Mouse (Mus musculus): ENCODE results near the gene Oas1a. TPM values are rescaled to one million over a fixed set of nuclear protein-coding genes. Genes with fewer than 3 reads are reported as not detected.
"Not testable (repeated sequence)": the region's sequence is repeated elsewhere in the genome, so short reads cannot be mapped to it uniquely, and the experiment has no call there.

Oas1a gene
- polyA plus RNA-seq (2015; fragmentation: Nextera tagmentation; extraction: Ambion mirVana) = 1.8 and 2.3 TPM in 2 replicates

DNA sequence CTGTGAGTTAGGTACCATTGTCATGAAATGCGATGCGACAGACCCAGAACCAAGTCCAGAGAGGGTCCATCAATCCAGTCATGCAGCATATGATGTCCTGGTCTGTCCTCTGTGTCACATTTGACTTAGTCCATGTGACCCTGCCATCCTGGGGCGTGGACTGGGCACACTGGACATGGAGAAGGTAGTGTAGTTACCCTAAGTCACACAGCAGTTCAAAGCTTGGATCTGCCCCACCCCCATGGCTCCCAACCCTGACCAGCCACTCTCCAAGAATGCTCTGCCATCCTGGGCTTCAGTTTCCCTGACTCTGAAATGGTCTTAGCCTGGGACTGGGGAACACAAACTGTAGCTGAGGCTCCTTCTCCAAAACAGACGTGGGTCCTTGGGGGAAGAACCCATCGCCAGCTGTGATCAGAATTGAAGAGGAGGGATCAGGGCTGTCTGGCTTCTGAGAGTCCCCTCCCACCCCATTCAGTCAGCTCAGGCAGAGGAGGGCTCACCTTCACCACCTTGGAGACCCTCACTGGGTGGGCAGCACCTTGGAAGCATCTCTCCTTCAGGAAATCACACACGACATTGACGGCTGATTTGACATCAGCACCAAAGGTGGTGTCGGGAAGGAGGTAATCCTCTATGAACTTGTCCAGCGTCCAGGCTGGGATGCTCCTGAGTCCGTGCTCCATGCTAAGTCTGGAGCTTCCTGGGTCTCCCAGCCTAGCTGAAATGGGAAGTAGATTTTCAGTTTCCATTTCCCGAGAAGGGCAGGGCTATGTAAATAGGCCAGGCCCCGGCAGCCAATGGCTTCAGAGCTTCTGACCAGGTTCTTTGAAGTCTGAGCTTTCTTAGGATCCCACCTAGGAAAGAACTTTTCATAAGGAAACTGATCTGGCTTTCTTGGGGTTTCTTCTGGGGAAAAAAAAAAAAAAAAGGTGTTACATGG, at the start of gene Oas1a:
Oas1a (minus strand) TSS at position 731 of the 943 bp plus-strand sequence.
- H3K27ac ChIP-seq (ENCODE audit: low read length); H3K4me2 ChIP-seq (replicated peaks; ENCODE audit: low read depth, low read length); H3K4me3 ChIP-seq (ENCODE audit: low read length); H3K4me1 ChIP-seq (ENCODE audit: insufficient read depth, low read length); H3K27me3 ChIP-seq (ENCODE audit: insufficient read depth, low read length); ATAC-seq (ENCODE audit: low FRiP score, low TSS enrichment); H3K9ac ChIP-seq (replicated peaks; ENCODE audit: low read length); H3K9me3 ChIP-seq (ENCODE audit: low read length); H3K36me3 ChIP-seq (ENCODE audit: insufficient read depth, low read length): not testable (repeated sequence)
- WGBS = 33% methylated on average over 8 of the region's 12 CpGs

DNA sequence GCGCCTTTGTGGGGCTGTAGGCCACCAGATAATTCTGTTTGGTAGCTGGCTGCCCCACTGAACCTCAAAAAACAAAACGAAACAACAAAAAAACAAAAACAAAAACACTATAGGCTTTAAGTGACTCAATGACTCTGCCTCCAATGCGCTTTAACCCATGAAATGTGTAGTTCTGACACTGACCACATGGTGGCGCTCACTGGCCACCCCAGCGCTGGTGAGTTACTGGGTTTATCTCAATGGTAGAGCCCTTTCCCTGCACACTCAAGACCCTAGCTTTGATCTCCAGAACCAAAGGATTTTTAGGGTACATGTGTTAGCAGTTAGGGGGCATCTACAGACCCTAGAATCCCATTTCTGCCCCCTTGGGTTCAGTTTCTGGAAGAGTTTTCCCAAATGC, 46.7 kb upstream of the Oas1a start:
- Histone ChIP-seq H3K4me2 (replicated peaks; ENCODE audit: low read depth, low read length) (no peak overlapping the region), H3K9me3 (ENCODE audit: low read length) (no peaks in the 10 kb centered on the region), H3K4me1 (ENCODE audit: insufficient read depth, low read length) (no peaks in the 10 kb centered on the region), H3K9ac (replicated peaks; ENCODE audit: low read length) (no peak overlapping the region), H3K27me3 (ENCODE audit: insufficient read depth, low read length) (no peaks in the 10 kb centered on the region), H3K36me3 (ENCODE audit: insufficient read depth, low read length) (no peaks in the 10 kb centered on the region), H3K4me3 (ENCODE audit: low read length) (no peak overlapping the region), H3K27ac (ENCODE audit: low read length) (no peak overlapping the region)
- ATAC-seq (ENCODE audit: low FRiP score, low TSS enrichment) = no peak
- WGBS = 17% methylated on average over 5 of the region's 5 CpGs

DNA sequence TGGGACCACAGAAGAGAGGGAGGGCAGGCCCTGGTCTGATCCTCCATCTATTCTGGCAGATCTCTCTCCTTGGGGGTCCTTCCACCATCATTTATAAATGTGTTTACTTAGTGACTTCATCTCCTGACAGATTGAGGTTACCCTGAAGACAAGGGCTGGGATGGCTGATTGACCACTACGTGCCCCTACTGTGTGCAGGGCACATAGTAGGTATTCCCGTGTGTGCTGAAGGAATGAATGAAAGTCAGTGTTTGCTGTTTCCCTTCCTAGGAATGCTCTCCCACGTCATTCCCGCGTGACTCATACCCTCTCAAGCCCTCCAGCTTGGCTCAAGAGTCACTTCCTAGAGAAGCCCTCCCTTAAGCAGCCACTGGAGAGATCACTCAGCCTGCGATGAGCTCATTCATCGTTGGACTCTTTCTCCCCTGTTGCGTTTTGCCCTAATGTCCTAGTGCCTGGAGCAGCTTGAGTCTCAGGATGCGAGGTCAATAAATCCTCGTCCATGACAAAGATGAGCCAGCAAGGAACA, 45.0 kb upstream of the Oas1a start:
- 66% methylated on average over 10 of the region's 10 CpGs for WGBS
- no peaks in the 10 kb centered on the region for H3K4me1 ChIP-seq (ENCODE audit: insufficient read depth, low read length)

DNA sequence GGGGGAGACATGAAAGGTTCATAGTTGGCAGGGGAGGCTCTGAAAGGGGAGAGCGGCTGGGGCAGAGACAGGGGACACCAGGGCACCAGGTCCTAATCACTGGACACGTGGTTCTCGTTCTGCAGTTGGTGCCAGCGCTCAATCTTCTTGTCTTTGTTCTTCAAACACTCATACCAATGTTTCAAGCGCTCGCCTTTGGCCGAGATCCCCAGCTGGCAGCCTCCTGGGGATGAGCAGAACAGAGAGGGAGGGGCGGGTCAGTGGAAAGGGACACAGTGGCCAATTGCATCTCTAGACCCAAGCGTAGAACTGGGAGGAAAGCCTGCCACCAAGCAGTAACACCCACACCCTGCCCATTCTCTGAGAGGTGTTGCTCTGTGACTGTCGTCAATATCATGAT, 34.8 kb upstream of the Oas1a start:
- no peak overlapping the region for H3K4me3 ChIP-seq (ENCODE audit: low read length)
- no peak for ATAC-seq (ENCODE audit: low FRiP score, low TSS enrichment)
- H3K9me3 ChIP-seq (ENCODE audit: low read length) = no peaks in the 10 kb centered on the region
- H3K4me2 ChIP-seq (replicated peaks; ENCODE audit: low read depth, low read length) = no peak overlapping the region
- H3K9ac ChIP-seq (replicated peaks; ENCODE audit: low read length) = no peak overlapping the region
- H3K36me3 ChIP-seq (ENCODE audit: insufficient read depth, low read length) = no peaks in the 10 kb centered on the region
- no peak overlapping the region for H3K27ac ChIP-seq (ENCODE audit: low read length)
- no peaks in the 10 kb centered on the region for H3K27me3 ChIP-seq (ENCODE audit: insufficient read depth, low read length)
- H3K4me1 ChIP-seq (ENCODE audit: insufficient read depth, low read length) = no peaks in the 10 kb centered on the region
- 67% methylated on average over 10 of the region's 10 CpGs for WGBS

More for the DNA sequence above, 45.0 kb upstream of the Oas1a start:
- Histone ChIP-seq H3K27me3 (ENCODE audit: insufficient read depth, low read length) (no peaks in the 10 kb centered on the region), H3K9me3 (ENCODE audit: low read length) (no peaks in the 10 kb centered on the region), H3K9ac (replicated peaks; ENCODE audit: low read length) (no peak overlapping the region), H3K36me3 (ENCODE audit: insufficient read depth, low read length) (no peaks in the 10 kb centered on the region), H3K27ac (ENCODE audit: low read length) (no peak overlapping the region), H3K4me3 (ENCODE audit: low read length) (no peak overlapping the region), H3K4me2 (replicated peaks; ENCODE audit: low read depth, low read length) (no peak overlapping the region)
- ATAC-seq (ENCODE audit: low FRiP score, low TSS enrichment) = no peak

DNA sequence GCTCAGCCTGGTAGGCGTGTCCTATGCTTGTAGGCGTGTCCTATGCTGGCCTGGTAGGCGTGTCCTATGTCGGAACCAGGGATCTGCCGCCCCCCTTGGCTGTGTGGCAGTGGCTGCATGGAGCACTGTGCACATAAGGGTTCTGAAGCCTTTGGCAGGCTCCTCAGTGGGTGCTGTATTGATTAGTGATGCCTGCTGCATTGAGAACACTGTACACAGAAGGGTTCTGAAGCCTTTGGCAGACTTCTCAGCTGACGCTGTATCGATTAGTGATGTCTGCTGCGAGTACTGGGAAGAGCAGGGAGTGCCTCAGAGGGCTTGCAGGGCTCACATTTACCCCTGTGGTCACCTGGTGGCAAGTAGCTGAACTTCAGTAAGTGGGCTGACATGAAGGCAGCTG, 31.3 kb upstream of the Oas1a start:
- Histone ChIP-seq H3K4me3 (ENCODE audit: low read length) (no peak overlapping the region), H3K9me3 (ENCODE audit: low read length) (no peaks in the 10 kb centered on the region), H3K27me3 (ENCODE audit: insufficient read depth, low read length) (no peaks in the 10 kb centered on the region), H3K27ac (ENCODE audit: low read length) (no peak overlapping the region), H3K9ac (replicated peaks; ENCODE audit: low read length) (no peak overlapping the region), H3K4me2 (replicated peaks; ENCODE audit: low read depth, low read length) (no peak overlapping the region), H3K4me1 (ENCODE audit: insufficient read depth, low read length) (no peaks in the 10 kb centered on the region), H3K36me3 (ENCODE audit: insufficient read depth, low read length) (no peaks in the 10 kb centered on the region)
- ATAC-seq (ENCODE audit: low FRiP score, low TSS enrichment) = no peak; the same call in 1 of the 2 replicates
- WGBS = 51% methylated on average over 8 of the region's 8 CpGs

DNA sequence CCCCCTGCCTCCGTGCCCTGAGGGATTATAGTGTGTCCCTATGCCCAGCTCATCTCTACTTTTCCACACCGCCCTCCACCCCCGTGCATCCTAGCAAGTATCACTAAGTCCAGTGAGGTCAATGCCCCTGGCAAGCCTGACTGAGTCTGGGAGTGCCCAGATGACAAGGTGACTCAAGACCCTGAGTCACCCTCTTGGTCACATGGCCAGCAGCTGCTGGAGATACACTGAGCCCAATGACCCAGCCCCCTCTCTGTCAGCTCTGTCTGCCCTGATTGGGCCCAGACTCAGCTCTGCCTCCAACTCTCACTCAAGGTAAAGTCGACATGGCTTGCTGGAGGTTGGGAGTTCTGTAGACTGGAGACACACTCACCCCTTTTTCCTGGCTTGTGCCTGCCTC, 30.5 kb upstream of the Oas1a start:
- Histone ChIP-seq H3K4me1 (ENCODE audit: insufficient read depth, low read length) (no peaks in the 10 kb centered on the region), H3K27ac (ENCODE audit: low read length) (no peak overlapping the region), H3K4me2 (replicated peaks; ENCODE audit: low read depth, low read length) (no peak overlapping the region), H3K9ac (replicated peaks; ENCODE audit: low read length) (no peak overlapping the region), H3K27me3 (ENCODE audit: insufficient read depth, low read length) (no peaks in the 10 kb centered on the region), H3K4me3 (ENCODE audit: low read length) (no peak overlapping the region), H3K36me3 (ENCODE audit: insufficient read depth, low read length) (no peaks in the 10 kb centered on the region), H3K9me3 (ENCODE audit: low read length) (no peaks in the 10 kb centered on the region)
- WGBS = 64% methylated on average over 4 of the region's 4 CpGs
- no peak for ATAC-seq (ENCODE audit: low FRiP score, low TSS enrichment)

DNA sequence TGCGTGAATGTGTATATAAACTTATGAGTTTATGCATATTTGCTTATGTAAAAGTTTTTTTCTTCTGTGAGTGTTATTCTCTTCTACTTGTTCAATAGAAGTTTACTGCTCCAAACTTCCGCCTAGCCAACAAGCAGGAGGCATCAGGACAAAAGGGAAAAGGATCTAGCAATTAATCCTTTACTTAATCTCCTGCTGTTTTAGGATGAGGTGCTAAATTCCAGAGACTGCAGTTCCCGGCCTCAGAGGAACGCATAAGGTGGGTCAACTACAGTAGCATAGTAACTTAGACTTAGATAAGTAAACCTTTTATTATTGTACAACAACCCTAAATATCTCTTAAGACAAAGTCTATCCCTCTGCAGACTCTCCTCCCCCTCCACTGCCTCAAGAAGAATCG, 26.6 kb upstream of the Oas1a start:
- H3K36me3 ChIP-seq (ENCODE audit: insufficient read depth, low read length) = no peaks in the 10 kb centered on the region
- no peak overlapping the region for H3K27ac ChIP-seq (ENCODE audit: low read length)
- no peaks in the 10 kb centered on the region for H3K27me3 ChIP-seq (ENCODE audit: insufficient read depth, low read length)
- H3K4me1 ChIP-seq (ENCODE audit: insufficient read depth, low read length) = no peaks in the 10 kb centered on the region
- no peak overlapping the region for H3K9ac ChIP-seq (replicated peaks; ENCODE audit: low read length)
- H3K4me3 ChIP-seq (ENCODE audit: low read length) = no peak overlapping the region
- WGBS = 19% methylated on average over 4 of the region's 5 CpGs
- no peaks in the 10 kb centered on the region for H3K9me3 ChIP-seq (ENCODE audit: low read length)
- no peak for ATAC-seq (ENCODE audit: low FRiP score, low TSS enrichment)
- no peak overlapping the region for H3K4me2 ChIP-seq (replicated peaks; ENCODE audit: low read depth, low read length)

DNA sequence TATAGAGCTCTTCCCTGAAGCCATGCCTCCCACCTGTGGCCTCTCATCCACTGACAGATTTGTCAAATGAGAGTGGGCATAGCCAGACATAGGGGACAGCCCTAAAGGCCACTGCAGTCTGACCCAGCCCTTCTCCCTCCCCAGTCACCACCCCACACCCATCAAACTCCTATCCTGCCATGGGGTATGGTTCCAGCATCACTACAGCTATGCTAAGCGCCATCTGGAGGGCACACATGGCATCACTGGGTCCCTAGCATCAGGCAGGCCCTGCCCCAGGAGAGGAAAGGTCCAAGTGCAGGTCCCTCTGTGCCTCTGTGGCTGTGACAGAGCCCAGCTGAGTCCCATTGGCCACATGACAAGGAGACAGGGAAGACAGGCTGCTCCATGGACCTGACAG, 19.7 kb upstream of the Oas1a start:
- H3K9me3 ChIP-seq (ENCODE audit: low read length) = no peaks in the 10 kb centered on the region
- H3K27ac ChIP-seq (ENCODE audit: low read length) = no peak overlapping the region
- ATAC-seq (ENCODE audit: low FRiP score, low TSS enrichment) = no peak
- 13% methylated on average over 1 of the region's 1 CpGs for WGBS
- no peaks in the 10 kb centered on the region for H3K4me1 ChIP-seq (ENCODE audit: insufficient read depth, low read length)
- H3K4me3 ChIP-seq (ENCODE audit: low read length) = no peak overlapping the region
- H3K9ac ChIP-seq (replicated peaks; ENCODE audit: low read length) = no peak overlapping the region
- H3K4me2 ChIP-seq (replicated peaks; ENCODE audit: low read depth, low read length) = no peak overlapping the region
- H3K36me3 ChIP-seq (ENCODE audit: insufficient read depth, low read length) = no peaks in the 10 kb centered on the region
- no peaks in the 10 kb centered on the region for H3K27me3 ChIP-seq (ENCODE audit: insufficient read depth, low read length)

DNA sequence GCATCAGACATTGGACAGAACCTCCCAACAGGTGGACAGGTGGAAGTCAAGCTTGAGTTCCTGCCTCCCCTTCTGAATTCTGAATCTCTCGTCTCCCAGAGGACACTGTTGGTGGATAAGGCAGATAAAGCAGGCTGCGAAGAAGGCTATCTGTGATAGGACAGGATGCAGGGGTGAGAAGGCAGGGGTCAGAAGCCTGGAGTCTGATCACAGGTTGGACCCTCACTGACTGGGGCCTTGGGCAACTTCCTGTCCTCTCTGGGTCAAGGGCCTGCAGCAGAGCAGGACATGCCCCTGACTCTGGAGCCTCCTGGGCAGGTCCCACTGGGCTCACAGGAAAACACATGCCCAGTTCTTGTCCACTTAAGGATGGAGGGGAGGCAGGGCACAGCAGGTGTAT, 19.0 kb upstream of the Oas1a start:
- 58% methylated on average over 2 of the region's 2 CpGs for WGBS
- not testable (repeated sequence) for ATAC-seq (ENCODE audit: low FRiP score, low TSS enrichment); H3K27ac ChIP-seq (ENCODE audit: low read length); H3K36me3 ChIP-seq (ENCODE audit: insufficient read depth, low read length); H3K9ac ChIP-seq (replicated peaks; ENCODE audit: low read length); H3K9me3 ChIP-seq (ENCODE audit: low read length); H3K4me3 ChIP-seq (ENCODE audit: low read length); H3K27me3 ChIP-seq (ENCODE audit: insufficient read depth, low read length); H3K4me1 ChIP-seq (ENCODE audit: insufficient read depth, low read length); H3K4me2 ChIP-seq (replicated peaks; ENCODE audit: low read depth, low read length)

DNA sequence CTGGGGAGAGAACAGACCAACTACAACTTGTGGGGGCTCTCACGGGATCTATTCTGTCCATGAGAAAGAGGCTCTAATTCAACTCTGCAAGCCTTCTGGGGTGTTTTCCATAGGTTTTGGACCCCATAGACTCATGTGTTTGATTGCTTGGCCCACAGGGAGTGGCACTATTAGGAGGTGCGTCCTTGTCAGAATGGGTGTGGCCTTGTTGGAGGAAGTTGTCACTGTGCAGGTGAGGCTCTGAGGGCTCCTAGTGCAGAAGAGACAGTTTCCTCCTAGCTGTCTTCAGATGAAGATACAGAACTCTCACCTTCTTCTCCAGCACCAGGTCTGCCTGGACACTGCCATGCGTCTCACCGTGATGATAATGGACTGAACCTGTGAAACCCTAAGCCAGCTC, 17.2 kb upstream of the Oas1a start:
- H3K27ac ChIP-seq (ENCODE audit: low read length); ATAC-seq (ENCODE audit: low FRiP score, low TSS enrichment); H3K9me3 ChIP-seq (ENCODE audit: low read length); H3K9ac ChIP-seq (replicated peaks; ENCODE audit: low read length); H3K4me2 ChIP-seq (replicated peaks; ENCODE audit: low read depth, low read length); H3K4me1 ChIP-seq (ENCODE audit: insufficient read depth, low read length); H3K36me3 ChIP-seq (ENCODE audit: insufficient read depth, low read length); H3K4me3 ChIP-seq (ENCODE audit: low read length); H3K27me3 ChIP-seq (ENCODE audit: insufficient read depth, low read length): not testable (repeated sequence)
- 66% methylated on average over 4 of the region's 4 CpGs for WGBS
